Mouse (Mus musculus) heart, adult 2 months (tissue): ENCODE data around the gene Tnrc6b.

ENCODE experiments used
- CTCF ChIP-seq: fragments of 200-600 bp; IDR thresholded peaks from 2 replicates; pipeline ENCODE4 v1.8.1; 2022; ENCODE audit warnings: antibody characterized with exemption, mild to moderate bottlenecking, moderate library complexity
- EP300 ChIP-seq: fragments of 200-500 bp; IDR thresholded peaks from 2 replicates; pipeline ENCODE4 v1.6.1; 2011; ENCODE audit warnings: low read depth, low read length, control low read depth; ENCODE audit not compliant: insufficient read depth
- POLR2A ChIP-seq: fragments of 200-500 bp; IDR thresholded peaks from 2 replicates; pipeline ENCODE4 v1.6.1; 2011; ENCODE audit warnings: mild to moderate bottlenecking, low read depth, low read length, control low read depth; ENCODE audit not compliant: insufficient read depth

- TF ChIP-seq CTCF (no peak), POLR2A (no peak), EP300 (no peak)
Measured at GRCm38 (mm10) chr15:80729477-80729876, 18.4 kb downstream of the Tnrc6b start.
